9 mouse cellular contexts compared by ENCODE assay signal in the genomic region with DNA sequence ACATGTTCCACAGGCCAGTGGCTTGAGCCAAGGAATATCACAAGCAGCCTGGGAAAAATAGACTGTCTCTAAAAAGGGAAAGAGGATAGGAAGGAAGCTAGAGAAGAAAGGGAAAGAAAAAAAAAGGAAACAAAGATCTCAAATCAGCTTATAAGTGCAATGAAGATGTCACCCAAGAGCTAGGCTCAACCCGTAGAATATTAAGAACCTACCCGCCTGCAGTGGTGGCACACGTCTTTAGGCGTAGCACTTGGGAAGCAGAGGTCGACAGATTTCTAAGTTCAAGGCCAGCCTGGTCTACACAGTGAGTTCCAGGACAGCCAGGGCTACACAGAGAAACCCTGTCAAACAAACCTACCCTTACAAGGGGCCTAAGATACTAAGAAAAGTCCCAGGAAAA. TPM values are rescaled to one million over a fixed set of nuclear protein-coding genes. Genes with fewer than 3 reads are reported as not detected.
DNase-seq lines count a peak whose midpoint lies in the region; ATAC-seq lines count a peak whose summit lies in the region.
"Had no signal": no experiment of that assay in that cellular context is flagged by ENCODE, and none has a peak within 500 bp of the region (broad histone marks: within the 10 kb centered on the region; RNA-seq: fewer than 3 reads in every experiment).

No protein-coding gene starts in this region.

- peak overlapping the region; percentile 97; the same call in 1 of the 2 replicates for H3K27ac ChIP-seq in forebrain, embryonic 10.5 days
- no peak overlapping the region for H3K27ac ChIP-seq in forebrain, embryonic 16.5 days (ENCODE audit: low read length)
- H3K27ac ChIP-seq in neural tube, embryonic 11.5 days (ENCODE audit: low read depth, low read length) = no peak overlapping the region
- no peak overlapping the region for H3K27ac ChIP-seq in liver, embryonic 12.5 days
- H3K27ac ChIP-seq in stomach, embryonic 16.5 days (ENCODE audit: low read length) = no peak overlapping the region

- WGBS in forebrain, embryonic 10.5 days = 90% methylated on average over 5 of the region's 5 CpGs
- WGBS in forebrain, embryonic 16.5 days = 87% methylated on average over 5 of the region's 5 CpGs
- WGBS in neural tube, embryonic 11.5 days = 88% methylated on average over 5 of the region's 5 CpGs
- 88% methylated on average over 5 of the region's 5 CpGs for WGBS in liver, embryonic 12.5 days (ENCODE audit: insufficient replicate concordance)
- WGBS in stomach, embryonic 16.5 days = 86% methylated on average over 5 of the region's 5 CpGs

- no peak for DNase-seq in forebrain, embryonic 10.5 days (ENCODE audit: extremely low spot score, low spot score)
- DNase-seq in neural tube, embryonic 11.5 days (ENCODE audit: low spot score) = no peak
- no peak for DNase-seq in neural tube, embryonic 10.5 days (ENCODE audit: extremely low spot score, low spot score)
- no peak for DNase-seq in thymus, postnatal 0 days (ENCODE audit: low spot score)
- DNase-seq in thymus, postnatal 14 days = no peak
- DNase-seq: cerebellum, postnatal 36 days had no signal

- peak overlapping the region; percentile 68 for H3K4me3 ChIP-seq in forebrain, embryonic 10.5 days
- H3K4me3 ChIP-seq in forebrain, embryonic 16.5 days (replicated peaks; ENCODE audit: low read length) = no peak overlapping the region
- no peak overlapping the region for H3K4me3 ChIP-seq in neural tube, embryonic 11.5 days (ENCODE audit: low read depth, low read length)
- H3K4me3 ChIP-seq in liver, embryonic 12.5 days = peak overlapping the region; percentile 94
- H3K4me3 ChIP-seq in stomach, embryonic 16.5 days (replicated peaks; ENCODE audit: low read length) = no peak overlapping the region

- no peaks in the 10 kb centered on the region for H3K9me3 ChIP-seq in forebrain, embryonic 10.5 days
- H3K9me3 ChIP-seq in forebrain, embryonic 16.5 days (ENCODE audit: control insufficient read depth, low read length) = no peaks in the 10 kb centered on the region
- no peaks in the 10 kb centered on the region for H3K9me3 ChIP-seq in neural tube, embryonic 11.5 days (ENCODE audit: control insufficient read depth, low read length)
- H3K9me3 ChIP-seq in liver, embryonic 12.5 days (replicated peaks) = no peaks in the 10 kb centered on the region
- H3K9me3 ChIP-seq in stomach, embryonic 16.5 days (replicated peaks; ENCODE audit: control insufficient read depth, low read length) = no peaks in the 10 kb centered on the region

- H3K27me3 ChIP-seq in forebrain, embryonic 10.5 days (ENCODE audit: poor library complexity, severe bottlenecking) = no peaks in the 10 kb centered on the region
- H3K27me3 ChIP-seq in forebrain, embryonic 16.5 days (replicated peaks; ENCODE audit: control insufficient read depth, insufficient read depth, low read length) = no peaks in the 10 kb centered on the region
- no peaks in the 10 kb centered on the region for H3K27me3 ChIP-seq in neural tube, embryonic 11.5 days (ENCODE audit: control insufficient read depth, insufficient read depth, low read length)
- no peaks in the 10 kb centered on the region for H3K27me3 ChIP-seq in liver, embryonic 12.5 days (replicated peaks)
- H3K27me3 ChIP-seq in stomach, embryonic 16.5 days (ENCODE audit: control insufficient read depth, insufficient read depth, low read length) = no peaks in the 10 kb centered on the region

- H3K9ac ChIP-seq in forebrain, embryonic 16.5 days (replicated peaks; ENCODE audit: low read depth, low read length) = no peak overlapping the region
- H3K9ac ChIP-seq in neural tube, embryonic 11.5 days (ENCODE audit: low read length) = no peak overlapping the region
- peak overlapping the region; percentile 92 for H3K9ac ChIP-seq in liver, embryonic 12.5 days
- no peak overlapping the region; the same call in 1 of the 2 replicates for H3K9ac ChIP-seq in stomach, embryonic 16.5 days (ENCODE audit: low read length)

- no peak for ATAC-seq in forebrain, embryonic 16.5 days
- ATAC-seq in neural tube, embryonic 11.5 days (ENCODE audit: insufficient read depth, low FRiP score, low TSS enrichment) = peak; percentile 22; the same call in 1 of the 2 replicates
- ATAC-seq in liver, embryonic 12.5 days = no peak
- ATAC-seq in stomach, embryonic 16.5 days (ENCODE audit: insufficient read depth, low FRiP score) = no peak

- peaks cover 15% of the 10 kb centered on the region for H3K36me3 ChIP-seq in forebrain, embryonic 10.5 days (replicated peaks)
- H3K36me3 ChIP-seq in forebrain, embryonic 16.5 days (ENCODE audit: control insufficient read depth, insufficient read depth) = no peaks in the 10 kb centered on the region
- H3K36me3 ChIP-seq in neural tube, embryonic 11.5 days (ENCODE audit: control insufficient read depth, insufficient read depth, low read length) = no peaks in the 10 kb centered on the region
- peaks cover 15% of the 10 kb centered on the region for H3K36me3 ChIP-seq in liver, embryonic 12.5 days
- no peaks in the 10 kb centered on the region for H3K36me3 ChIP-seq in stomach, embryonic 16.5 days (ENCODE audit: control insufficient read depth, insufficient read depth, low read length)

- peaks cover 19% of the 10 kb centered on the region for H3K4me1 ChIP-seq in forebrain, embryonic 10.5 days
- peaks cover 17% of the 10 kb centered on the region for H3K4me1 ChIP-seq in forebrain, embryonic 16.5 days (replicated peaks; ENCODE audit: control insufficient read depth, insufficient read depth, low read length)
- peaks cover 6% of the 10 kb centered on the region for H3K4me1 ChIP-seq in neural tube, embryonic 11.5 days (ENCODE audit: control insufficient read depth, insufficient read depth, low read length)
- H3K4me1 ChIP-seq in liver, embryonic 12.5 days = peaks cover 41% of the 10 kb centered on the region
- H3K4me1 ChIP-seq in stomach, embryonic 16.5 days (ENCODE audit: control insufficient read depth, insufficient read depth, low read length) = peaks cover 11% of the 10 kb centered on the region

- no peak overlapping the region for H3K4me2 ChIP-seq in forebrain, embryonic 16.5 days (ENCODE audit: low read length)
- H3K4me2 ChIP-seq in neural tube, embryonic 11.5 days (ENCODE audit: low read depth) = no peak overlapping the region
- peak overlapping the region; percentile 90 for H3K4me2 ChIP-seq in liver, embryonic 12.5 days
- H3K4me2 ChIP-seq in stomach, embryonic 16.5 days (ENCODE audit: low read depth, low read length) = peak overlapping the region; percentile 70; the same call in 1 of the 2 replicates

RNA-seq across cellular contexts. Expression of a gene that starts 0.9 kb away (rescaled TPM):
- 20.1 and 21.7 TPM in 2 replicates for polyA plus RNA-seq in forebrain, embryonic 10.5 days (2016; fragmentation: Nextera tagmentation; extraction: Ambion mirVana)
- 26.4 and 29.7 TPM in 2 replicates for polyA plus RNA-seq in forebrain, embryonic 16.5 days (2015; fragmentation: Nextera tagmentation; extraction: Ambion mirVana)
- 24.8 and 27.0 TPM in 2 replicates for polyA plus RNA-seq in neural tube, embryonic 11.5 days (2014; fragmentation: Nextera tagmentation; extraction: Ambion mirVana)
- 12.6 and 13.1 TPM in 2 replicates for polyA plus RNA-seq in liver, embryonic 12.5 days (2016; fragmentation: Nextera tagmentation; extraction: Ambion mirVana)
- polyA plus RNA-seq in stomach, embryonic 16.5 days (2015; fragmentation: Nextera tagmentation; extraction: Ambion mirVana) = 17.5 and 24.0 TPM in 2 replicates
- polyA plus RNA-seq in thymus, postnatal 0 days (2015; fragmentation: Nextera tagmentation; extraction: Ambion mirVana) = 18.4 and 21.6 TPM in 2 replicates

RNA-seq across cellular contexts. Expression of a gene that starts 19.7 kb away (rescaled TPM):
- 5.2 and 5.4 TPM in 2 replicates for polyA plus RNA-seq in forebrain, embryonic 10.5 days (2016; fragmentation: Nextera tagmentation; extraction: Ambion mirVana)
- polyA plus RNA-seq in forebrain, embryonic 16.5 days (2015; fragmentation: Nextera tagmentation; extraction: Ambion mirVana) = 6.1 and 6.7 TPM in 2 replicates
- polyA plus RNA-seq in neural tube, embryonic 11.5 days (2014; fragmentation: Nextera tagmentation; extraction: Ambion mirVana) = 7.1 and 7.2 TPM in 2 replicates
- 2.6 and 3.6 TPM in 2 replicates for polyA plus RNA-seq in liver, embryonic 12.5 days (2016; fragmentation: Nextera tagmentation; extraction: Ambion mirVana)
- 6.9 and 7.0 TPM in 2 replicates for polyA plus RNA-seq in stomach, embryonic 16.5 days (2015; fragmentation: Nextera tagmentation; extraction: Ambion mirVana)
- 7.1 and 7.3 TPM in 2 replicates for polyA plus RNA-seq in thymus, postnatal 0 days (2015; fragmentation: Nextera tagmentation; extraction: Ambion mirVana)

RNA-seq across cellular contexts. Expression of a gene that starts 40.8 kb away (rescaled TPM):
- 2.5 and 2.7 TPM in 2 replicates for polyA plus RNA-seq in forebrain, embryonic 10.5 days (2016; fragmentation: Nextera tagmentation; extraction: Ambion mirVana)
- 8.5 and 11.6 TPM in 2 replicates for polyA plus RNA-seq in forebrain, embryonic 16.5 days (2015; fragmentation: Nextera tagmentation; extraction: Ambion mirVana)
- polyA plus RNA-seq in neural tube, embryonic 11.5 days (2014; fragmentation: Nextera tagmentation; extraction: Ambion mirVana) = 6.2 and 7.8 TPM in 2 replicates
- polyA plus RNA-seq in liver, embryonic 12.5 days (2016; fragmentation: Nextera tagmentation; extraction: Ambion mirVana) = 53.9 and 54.0 TPM in 2 replicates
- 132 and 144 TPM in 2 replicates for polyA plus RNA-seq in stomach, embryonic 16.5 days (2015; fragmentation: Nextera tagmentation; extraction: Ambion mirVana)
- 12.6 and 14.3 TPM in 2 replicates for polyA plus RNA-seq in thymus, postnatal 0 days (2015; fragmentation: Nextera tagmentation; extraction: Ambion mirVana)

RNA-seq across cellular contexts. Expression of a gene that starts 41.6 kb away (rescaled TPM):
- polyA plus RNA-seq in forebrain, embryonic 10.5 days (2016; fragmentation: Nextera tagmentation; extraction: Ambion mirVana) = 42.1 and 44.3 TPM in 2 replicates
- 20.0 and 20.7 TPM in 2 replicates for polyA plus RNA-seq in forebrain, embryonic 16.5 days (2015; fragmentation: Nextera tagmentation; extraction: Ambion mirVana)
- polyA plus RNA-seq in neural tube, embryonic 11.5 days (2014; fragmentation: Nextera tagmentation; extraction: Ambion mirVana) = 27.6 and 32.8 TPM in 2 replicates
- 12.6 and 14.4 TPM in 2 replicates for polyA plus RNA-seq in liver, embryonic 12.5 days (2016; fragmentation: Nextera tagmentation; extraction: Ambion mirVana)
- polyA plus RNA-seq in stomach, embryonic 16.5 days (2015; fragmentation: Nextera tagmentation; extraction: Ambion mirVana) = 20.4 and 22.6 TPM in 2 replicates
- polyA plus RNA-seq in thymus, postnatal 0 days (2015; fragmentation: Nextera tagmentation; extraction: Ambion mirVana) = 16.7 and 18.4 TPM in 2 replicates

Comparison
In these comparisons a context has a peak if more than half of its experiments do, and no peak if none do; other contexts are left out.
1. H3K4me3 ChIP-seq: peak in forebrain, embryonic 10.5 days (single experiment) and liver, embryonic 12.5 days (single experiment); none in forebrain, embryonic 16.5 days (single experiment), neural tube, embryonic 11.5 days (single experiment) and stomach, embryonic 16.5 days (single experiment).
2. H3K4me2 ChIP-seq: peak in liver, embryonic 12.5 days (single experiment) and stomach, embryonic 16.5 days (single experiment); none in forebrain, embryonic 16.5 days (single experiment) and neural tube, embryonic 11.5 days (single experiment).